Mouse (Mus musculus) erythroid progenitor cell, adult 5-6 weeks (primary cell): ENCODE data around the gene Gtpbp4. TPM values are rescaled to one million over a fixed set of nuclear protein-coding genes. Genes with fewer than 3 reads are reported as not detected.
"Not testable (repeated sequence)": the region's sequence is repeated elsewhere in the genome, so short reads cannot be mapped to it uniquely, and the experiment has no call there.

Experiments
- ATAC-seq: replicated peaks from 2 replicates; pipeline ENCODE4 v1.8.0; 2016; ENCODE audit warnings: moderate number of reproducible peaks, mild to moderate bottlenecking, moderate TSS enrichment, inconsistent platforms; ENCODE audit not compliant: poor library complexity, low FRiP score, severe bottlenecking
- total RNA-seq, 2 experiments: library from RNA; stranded (forward) in 1 of 2; stranded (reverse) in 1 of 2; fragments of 150-400 nt in 1 of 2; fragments of 186-747, 209-891 nt in 1 of 2; gene quantifications; 2 replicates each; pipeline versions ENCODE4 v1.2.3 to v1.2.4; 2015 to 2017; ENCODE audit warnings: low replicate concordance in 2 of 2

Gtpbp4 gene
- total RNA-seq, 2 experiments from 2014 or later, result 22.9 to 24.7 TPM

DNA sequence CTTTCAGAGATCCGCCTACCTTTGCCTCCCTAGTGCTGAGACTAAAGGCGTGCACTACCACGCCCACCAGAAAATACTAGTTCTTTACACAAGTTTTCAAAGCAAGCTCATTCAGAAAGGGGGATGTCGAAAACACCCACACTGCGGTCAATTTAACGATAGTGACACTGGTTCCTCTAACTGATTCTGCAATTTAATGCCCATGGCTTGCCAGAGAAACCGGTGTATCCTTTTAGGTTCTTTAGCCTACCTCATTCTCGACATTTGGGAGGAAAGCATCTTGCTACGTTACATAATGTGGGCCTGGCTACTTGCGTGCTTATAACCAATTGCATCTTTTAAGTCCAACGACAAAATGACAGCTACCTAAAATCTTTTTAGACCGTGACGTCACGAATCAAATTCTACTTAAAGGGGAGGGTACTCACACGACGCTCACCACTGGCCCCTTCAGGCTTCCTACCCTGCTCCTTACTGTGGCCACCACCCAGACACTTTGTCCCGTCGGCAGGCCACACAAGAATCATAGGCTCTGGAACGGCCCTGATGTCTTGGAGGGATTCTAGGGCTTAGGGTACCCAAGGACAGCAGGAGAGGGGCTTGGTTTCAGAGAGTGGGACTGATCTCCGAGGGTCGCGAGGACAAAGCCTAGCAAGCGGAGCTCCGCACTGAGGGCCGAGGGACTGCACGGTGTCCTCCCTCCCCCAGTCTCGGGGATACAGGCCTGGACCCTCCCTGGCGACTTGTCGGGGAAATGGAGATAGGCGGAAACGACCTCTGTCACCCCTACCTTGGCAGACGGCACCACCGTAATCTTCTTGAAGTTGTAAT is 509 bp downstream of the Gtpbp4 start:
- peak; percentile 32 for ATAC-seq

DNA sequence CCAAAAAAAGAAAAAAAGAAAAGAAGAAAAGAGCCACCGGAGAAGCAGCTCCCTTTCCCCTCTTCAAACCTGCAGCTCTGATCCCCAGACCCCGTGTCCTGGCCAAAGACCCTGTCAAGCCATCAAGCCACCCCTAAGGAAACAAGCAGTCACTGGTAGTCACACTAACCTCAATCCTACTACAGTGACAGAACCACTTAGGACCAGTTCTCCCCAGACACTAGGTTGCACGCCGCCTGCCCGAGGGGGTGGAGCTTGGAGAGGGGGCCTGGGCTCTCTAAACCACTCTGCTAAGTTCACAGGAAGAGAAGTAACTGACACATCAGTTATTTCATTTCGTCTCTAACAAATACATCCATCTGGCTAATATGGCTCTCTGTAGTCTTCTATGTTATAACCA is 3.7 kb downstream of the Gtpbp4 start:
- no peak for ATAC-seq

DNA sequence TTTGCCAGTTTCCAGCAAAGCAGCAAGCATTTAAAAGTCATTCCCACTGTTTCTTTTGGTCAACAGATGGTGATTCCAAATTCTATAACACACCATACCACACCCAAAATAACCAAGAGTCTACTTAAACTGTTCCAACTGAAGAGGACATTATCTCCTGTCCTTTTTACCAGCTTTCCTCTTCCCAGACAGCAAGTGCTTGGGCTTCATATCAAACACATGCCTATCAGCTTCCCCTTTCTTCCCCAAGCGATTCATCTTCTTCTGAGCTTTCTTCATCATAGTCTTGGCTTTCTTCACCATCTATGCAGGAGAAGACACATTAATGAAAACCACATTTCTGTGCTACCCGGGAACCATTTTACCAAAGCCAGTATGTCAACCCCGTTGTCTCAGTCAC is 22.9 kb downstream of the Gtpbp4 start:
- ATAC-seq, result no peak

DNA sequence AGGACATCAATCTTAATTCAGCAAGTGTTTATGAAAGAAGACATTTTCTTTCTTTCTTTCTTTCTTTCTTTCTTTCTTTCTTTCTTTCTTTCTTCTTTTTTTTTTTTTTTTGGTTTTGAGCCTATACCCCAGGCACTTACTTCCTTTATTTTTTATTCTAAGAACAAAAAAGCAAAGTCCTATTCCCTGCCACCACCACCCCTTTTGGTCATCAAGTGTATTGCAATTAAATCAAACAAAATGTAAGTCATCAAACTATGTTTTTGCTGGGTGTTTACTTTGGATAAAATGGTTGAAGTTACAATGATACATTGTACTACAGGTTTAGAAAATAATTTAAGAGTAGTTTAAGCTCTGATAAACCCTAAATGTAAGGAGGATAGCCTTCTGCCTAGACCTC is 23.5 kb downstream of the Gtpbp4 start:
- ATAC-seq, result no peak

DNA sequence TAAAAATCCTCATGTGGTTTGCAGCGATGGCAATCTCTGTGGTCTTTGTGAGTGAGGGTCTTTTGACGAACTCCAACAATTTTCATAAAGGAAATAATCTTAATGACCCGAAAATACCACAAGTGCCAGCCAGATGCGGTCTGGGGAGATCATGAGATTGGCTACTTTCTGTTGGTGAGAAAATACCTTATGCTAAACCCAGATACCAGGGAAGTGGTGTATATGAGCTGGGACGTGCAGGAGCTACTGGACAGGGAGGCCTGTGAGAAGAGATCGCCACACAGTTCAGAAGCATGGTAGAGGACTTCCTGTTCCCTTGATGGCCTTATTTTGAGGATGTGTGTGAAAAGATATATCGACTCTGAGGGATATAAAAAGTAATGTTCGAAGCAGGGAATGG is 28.1 kb downstream of the Gtpbp4 start:
- no peak for ATAC-seq

DNA sequence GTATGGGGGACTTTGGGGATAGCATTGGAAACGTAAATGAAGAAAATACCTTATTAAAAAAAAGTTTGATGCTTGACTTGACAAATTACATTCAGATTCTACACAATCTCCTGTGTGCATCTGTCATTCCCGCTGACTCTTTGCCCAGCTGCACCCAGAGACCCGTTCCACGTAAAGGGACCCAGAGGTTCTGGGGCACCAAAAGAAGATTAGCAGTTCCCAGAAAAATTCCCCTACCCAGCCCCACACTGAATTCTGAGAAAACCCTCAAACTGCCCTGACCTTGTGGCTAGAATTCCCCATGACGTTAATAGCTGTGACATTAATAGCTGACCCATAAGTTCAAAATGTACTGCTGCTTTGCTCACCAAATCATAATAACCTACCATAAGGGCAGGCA is 30.7 kb downstream of the Gtpbp4 start:
- ATAC-seq, result no peak

DNA sequence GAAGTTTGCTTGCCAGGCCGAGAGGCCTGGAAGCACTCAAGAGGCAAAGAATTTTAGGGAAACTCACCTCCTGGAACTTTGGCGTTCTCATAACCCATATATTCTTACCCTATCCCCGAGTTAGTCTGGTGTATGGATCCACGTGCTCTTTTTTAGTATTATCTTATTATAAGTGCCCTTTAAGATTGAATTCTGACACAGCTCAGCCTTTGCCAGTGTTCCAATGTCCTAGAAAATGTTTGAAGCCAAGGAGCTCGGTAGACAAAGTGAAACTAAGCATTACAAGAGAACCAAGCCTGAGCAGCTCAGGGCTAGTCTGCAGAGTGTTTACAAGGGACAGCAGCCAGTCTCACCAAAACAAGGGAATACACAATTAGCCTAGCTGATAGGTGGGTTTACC is 33.6 kb downstream of the Gtpbp4 start:
- ATAC-seq, result not testable (repeated sequence)

DNA sequence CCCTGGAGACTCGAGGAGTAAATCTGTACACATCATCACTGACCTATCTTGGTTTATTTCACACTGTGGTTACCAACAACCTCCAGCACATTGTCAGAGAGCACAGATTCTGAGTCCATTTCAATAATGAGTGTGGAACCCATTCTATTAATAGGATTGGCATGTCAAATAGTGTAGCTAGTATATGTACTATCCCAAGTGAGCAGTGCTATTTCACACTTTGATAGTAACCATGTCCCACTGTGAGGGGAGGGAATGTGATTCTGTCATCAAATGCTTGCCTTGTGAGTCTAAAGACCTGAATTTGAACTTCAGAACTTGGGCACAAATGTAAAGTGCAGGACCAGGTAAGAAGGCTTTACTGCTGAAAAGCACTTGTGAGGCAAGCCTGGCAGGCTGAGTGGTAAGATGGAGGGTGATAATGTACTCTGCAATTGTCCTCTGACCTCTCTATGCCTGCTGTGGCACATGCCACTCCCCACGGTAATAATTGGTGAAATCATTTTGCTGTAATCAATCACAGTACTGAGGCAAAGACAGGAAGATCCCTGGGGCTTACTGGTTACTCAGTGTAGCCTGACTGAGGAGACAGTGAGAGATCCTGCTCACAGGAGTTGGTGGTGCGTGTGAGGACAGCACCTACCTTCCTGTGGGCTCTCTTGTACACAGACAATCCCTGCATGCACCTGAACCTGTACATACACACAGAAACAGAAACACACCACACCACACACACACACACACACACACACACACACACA is 34.6 kb downstream of the Gtpbp4 start:
- ATAC-seq, result not testable (repeated sequence)

DNA sequence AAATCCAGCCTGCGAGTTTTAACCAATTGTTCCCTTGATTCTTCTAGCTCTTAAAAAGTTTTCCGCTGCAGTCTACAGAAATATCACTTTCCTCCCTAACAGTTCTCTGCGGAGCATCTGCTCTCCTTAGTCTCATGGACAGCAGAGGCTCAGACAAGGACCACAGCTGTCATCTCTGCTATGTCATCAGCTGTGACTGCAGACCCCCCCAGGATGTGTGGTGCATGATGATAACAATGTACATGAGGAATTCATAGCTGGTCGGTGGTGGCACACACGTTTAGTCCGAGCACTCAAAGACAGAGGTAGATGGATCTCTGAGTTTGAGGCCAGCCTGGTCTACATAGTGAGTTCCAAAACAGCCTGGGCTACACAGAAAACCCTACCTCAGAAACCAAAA is 36.3 kb downstream of the Gtpbp4 start:
- not testable (repeated sequence) for ATAC-seq

DNA sequence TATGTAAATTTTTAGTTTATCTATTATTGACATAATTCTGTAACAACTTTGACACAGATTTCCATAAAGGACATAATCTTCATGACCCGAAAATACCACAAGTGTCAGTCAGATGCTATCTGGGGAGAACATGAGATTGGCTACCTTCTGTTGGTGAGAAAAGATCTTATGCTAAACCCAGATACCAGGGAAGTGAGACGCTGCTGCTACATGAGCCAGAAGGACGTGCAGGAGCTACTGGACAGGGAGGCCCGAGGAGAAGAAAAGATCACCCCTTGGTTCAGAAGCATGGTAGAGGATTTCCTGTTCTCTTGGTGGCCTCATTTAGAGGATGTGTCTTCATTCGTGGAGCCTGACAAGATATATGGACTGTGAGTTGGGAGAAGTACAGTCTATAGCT is 36.8 kb downstream of the Gtpbp4 start:
- ATAC-seq, result not testable (repeated sequence)

DNA sequence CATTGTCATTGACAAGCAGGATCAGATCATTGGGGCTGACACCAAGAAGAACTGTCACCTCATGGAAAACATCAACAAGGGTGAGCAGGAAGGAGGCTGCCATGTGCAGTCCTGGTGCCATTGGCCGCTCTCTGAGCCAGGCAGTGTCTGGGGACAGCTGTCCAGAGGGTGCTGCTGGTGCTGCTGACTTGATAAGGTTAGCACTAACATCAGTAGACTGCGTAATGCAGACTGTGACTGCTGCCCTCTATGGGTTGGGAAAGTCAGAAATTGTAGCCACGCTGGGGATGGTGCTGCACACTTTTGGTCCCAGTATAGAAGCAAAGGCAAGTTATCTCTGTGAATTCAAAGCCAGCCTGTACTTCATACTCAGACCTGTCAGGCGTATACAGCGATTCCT is 39.0 kb downstream of the Gtpbp4 start:
- peak; percentile 54; the same call in 1 of the 2 replicates for ATAC-seq

DNA sequence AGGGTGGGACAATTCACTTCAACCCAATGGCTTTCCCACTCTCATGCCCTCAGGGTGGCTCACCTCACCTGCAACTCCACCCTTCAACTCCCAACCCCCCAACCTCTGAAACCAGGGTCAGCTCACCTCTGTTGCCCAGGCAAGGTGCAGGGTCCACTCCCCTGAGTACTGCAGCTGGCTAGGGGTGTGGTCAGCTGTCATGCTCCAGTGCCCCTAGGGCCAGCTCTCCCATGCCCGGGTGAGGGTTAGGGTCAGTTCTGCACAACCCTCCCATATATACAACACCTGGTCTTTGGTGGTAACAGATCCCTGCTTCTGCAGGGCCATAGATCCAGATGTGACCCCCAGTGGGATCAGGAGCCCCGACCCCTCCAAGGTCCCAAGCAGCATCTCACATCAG is 40.8 kb downstream of the Gtpbp4 start:
- ATAC-seq, result not testable (repeated sequence)

DNA sequence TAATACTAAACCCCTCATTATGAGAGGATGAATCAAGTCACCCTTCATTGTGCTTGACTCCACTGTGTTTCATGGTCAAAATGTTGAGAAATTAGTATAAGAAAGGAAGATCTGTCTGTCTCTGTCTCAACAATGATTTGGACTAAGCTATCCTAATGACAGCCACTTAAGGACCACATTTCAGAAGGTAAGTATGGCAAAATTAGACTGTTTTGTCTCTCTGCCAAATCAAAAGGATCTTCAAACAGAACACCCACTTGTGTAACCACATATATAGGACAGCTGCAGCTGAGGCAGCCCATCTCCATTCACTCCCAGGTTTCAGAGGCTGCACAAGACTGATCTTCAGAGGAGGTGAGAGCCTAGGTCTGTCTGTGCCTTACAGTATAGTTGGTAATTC is 43.3 kb downstream of the Gtpbp4 start, which contains the start of gene Idi2:
Gene Idi2, plus strand, starts transcription at position 301 of the 400 bp plus-strand sequence.
- not testable (repeated sequence) for ATAC-seq

DNA sequence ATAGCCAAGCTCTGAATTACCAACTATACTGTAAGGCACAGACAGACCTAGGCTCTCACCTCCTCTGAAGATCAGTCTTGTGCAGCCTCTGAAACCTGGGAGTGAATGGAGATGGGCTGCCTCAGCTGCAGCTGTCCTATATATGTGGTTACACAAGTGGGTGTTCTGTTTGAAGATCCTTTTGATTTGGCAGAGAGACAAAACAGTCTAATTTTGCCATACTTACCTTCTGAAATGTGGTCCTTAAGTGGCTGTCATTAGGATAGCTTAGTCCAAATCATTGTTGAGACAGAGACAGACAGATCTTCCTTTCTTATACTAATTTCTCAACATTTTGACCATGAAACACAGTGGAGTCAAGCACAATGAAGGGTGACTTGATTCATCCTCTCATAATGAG is 47.8 kb downstream of the Gtpbp4 start, which contains the start of gene Gm9745:
Gene Gm9745, minus strand, starts transcription at position 101 of the 400 bp plus-strand sequence.
- ATAC-seq, result not testable (repeated sequence)

DNA sequence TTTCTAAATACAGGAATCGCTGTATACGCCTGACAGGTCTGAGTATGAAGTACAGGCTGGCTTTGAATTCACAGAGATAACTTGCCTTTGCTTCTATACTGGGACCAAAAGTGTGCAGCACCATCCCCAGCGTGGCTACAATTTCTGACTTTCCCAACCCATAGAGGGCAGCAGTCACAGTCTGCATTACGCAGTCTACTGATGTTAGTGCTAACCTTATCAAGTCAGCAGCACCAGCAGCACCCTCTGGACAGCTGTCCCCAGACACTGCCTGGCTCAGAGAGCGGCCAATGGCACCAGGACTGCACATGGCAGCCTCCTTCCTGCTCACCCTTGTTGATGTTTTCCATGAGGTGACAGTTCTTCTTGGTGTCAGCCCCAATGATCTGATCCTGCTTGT is 52.1 kb downstream of the Gtpbp4 start:
- ATAC-seq, result 0 out of 2 replicates have a peak, but pooled peaks have one; percentile 55

DNA sequence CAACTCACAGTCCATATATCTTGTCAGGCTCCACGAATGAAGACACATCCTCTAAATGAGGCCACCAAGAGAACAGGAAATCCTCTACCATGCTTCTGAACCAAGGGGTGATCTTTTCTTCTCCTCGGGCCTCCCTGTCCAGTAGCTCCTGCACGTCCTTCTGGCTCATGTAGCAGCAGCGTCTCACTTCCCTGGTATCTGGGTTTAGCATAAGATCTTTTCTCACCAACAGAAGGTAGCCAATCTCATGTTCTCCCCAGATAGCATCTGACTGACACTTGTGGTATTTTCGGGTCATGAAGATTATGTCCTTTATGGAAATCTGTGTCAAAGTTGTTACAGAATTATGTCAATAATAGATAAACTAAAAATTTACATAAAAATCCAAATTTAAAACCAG is 54.2 kb downstream of the Gtpbp4 start:
- ATAC-seq, result not testable (repeated sequence)

DNA sequence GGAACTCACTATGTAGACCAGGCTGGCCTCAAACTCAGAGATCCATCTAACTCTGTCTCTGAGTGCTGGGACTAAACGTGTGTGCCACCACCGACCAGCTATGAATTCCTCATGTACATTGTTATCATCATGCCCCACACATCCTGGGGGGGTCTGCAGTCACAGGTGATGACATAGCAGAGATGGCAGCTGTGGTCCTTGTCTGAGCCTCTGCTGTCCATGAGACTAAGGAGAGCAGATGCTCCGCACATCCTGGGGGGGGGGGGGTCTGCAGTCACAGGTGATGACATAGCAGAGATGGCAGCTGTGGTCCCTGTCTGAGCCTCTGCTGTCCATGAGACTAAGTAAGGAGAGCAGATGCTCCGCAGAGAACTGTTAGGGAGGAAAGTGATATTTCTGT is 54.8 kb downstream of the Gtpbp4 start:
- ATAC-seq, result not testable (repeated sequence)

DNA sequence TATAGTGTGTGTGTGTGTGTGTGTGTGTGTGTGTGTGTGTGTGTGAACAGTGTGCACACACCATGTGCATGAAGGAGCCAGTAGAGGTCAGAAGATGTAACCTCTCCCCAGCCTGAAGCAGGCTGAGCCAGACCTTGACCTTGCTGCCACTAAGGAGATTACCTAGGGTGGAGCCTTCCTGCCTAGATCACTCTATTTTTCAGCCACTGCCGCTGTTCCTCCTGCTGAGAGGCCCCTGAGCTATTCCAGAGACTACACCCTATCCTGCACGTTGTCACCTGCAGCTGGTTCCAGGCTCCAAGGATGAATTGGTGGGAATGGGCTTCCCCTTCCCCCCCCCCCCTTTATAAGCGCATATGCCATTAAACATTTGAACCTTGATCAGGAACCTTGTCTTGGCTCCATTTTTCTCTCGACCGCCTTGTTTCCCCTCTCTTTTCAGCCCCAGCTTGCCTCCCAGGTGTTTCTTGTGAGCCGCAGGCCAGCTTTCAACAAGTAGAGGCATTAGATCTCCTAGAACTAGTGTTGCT is 58.2 kb downstream of the Gtpbp4 start:
- not testable (repeated sequence) for ATAC-seq

DNA sequence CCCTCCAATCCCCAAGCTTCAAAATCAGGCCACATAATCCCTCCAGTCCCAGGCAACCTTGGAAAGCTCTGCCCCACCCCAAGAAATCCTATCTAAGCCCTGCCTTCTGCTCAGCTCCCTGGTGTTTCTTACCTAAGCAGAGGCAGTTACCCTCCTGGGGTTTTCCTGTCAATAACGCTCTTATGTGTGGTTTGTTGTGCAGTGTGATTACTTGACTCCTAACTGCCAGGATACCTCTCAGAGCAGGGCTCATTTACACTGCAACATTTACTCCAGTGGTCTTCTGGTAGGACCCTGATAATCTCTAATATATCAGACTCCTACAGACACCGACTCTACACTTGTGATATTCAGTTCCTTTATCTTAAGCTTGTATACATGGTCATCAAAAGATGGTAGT is 62.4 kb downstream of the Gtpbp4 start:
- no peak for ATAC-seq
